Mouse (Mus musculus): ENCODE measurements around the gene Mogat2.

- TF ChIP-seq HCFC1 (IDR thresholded peaks at IDR 0.05; ENCODE audit: borderline replicate concordance, insufficient read depth, low read length) (no peak), MAFK (IDR thresholded peaks at IDR 0.05; ENCODE audit: insufficient read depth, low read depth, low read length) (no peak)
These were observed 43.9 kb downstream of the Mogat2 start for GRCm38 (mm10) chr7:99194511-99194910.
